Mouse (Mus musculus) MEL-GATA-1-ER (cell line): ENCODE data around the gene Trim2.

Experiments
- DNase-seq: peaks from one replicate; pipeline ENCODE4 v3.0.0-alpha.2; 2012; ENCODE audit warnings: low read depth; ENCODE audit errors: extremely low read depth

The Trim2 gene

DNA sequence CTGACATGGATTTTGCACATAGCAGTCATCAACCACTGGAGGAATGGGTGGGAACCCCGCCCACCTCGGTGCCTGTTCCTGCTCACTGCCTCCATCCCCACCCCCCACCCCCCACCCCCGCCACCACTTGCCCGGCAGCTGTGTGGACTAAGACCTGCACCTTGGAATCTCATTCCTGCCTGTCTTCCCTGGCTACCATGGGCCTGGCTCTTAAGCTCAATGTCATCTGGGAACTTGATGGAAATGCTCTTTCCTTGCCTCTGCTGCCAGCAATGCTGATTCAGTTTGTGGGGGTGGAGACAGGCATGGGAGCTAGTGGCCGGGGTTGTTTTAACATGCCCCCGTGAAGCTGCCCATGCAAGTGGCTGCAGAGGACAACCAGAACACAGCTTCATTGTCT lies 17.3 kb upstream of the Trim2 start:
- DNase-seq = no peak

DNA sequence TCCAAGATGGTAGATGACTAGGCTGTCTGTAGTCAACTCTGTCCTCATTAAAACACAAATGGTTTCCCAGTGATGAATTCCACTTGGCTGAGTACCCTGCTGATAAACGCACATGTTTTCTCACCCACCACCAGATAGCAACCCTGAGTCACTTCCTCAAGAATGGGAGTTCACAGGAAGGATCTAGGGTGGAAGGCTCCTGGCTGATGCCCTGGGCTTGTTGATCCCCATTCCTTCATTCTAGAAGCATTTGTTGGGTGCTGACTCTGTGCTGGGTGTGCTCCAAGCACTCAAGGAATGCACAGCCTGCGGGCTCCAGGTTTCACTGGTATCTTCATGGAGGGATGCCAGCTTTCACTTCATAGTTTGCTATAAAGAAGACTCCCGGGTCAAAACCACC lies 12.8 kb upstream of the Trim2 start:
- DNase-seq = peak; percentile 86

DNA sequence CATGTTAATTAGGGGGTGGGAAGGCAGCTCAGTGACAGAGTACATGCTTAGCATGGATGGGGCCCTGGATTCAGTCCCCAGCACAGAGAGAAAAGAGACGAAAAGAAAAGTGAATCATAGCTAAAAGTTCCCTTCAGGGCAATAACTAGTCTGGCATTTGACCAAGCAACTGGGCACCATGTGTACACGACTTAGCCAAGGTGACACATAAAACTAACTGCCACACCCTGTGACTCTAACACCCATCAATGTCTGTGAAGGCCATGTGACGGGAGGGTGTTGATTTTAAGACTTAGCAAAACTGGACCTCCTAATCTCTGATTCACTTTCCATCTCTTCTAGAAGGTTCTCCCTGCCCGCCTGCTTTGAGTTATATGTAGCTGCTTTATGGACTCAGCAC lies 12.2 kb upstream of the Trim2 start:
- DNase-seq = no peak

DNA sequence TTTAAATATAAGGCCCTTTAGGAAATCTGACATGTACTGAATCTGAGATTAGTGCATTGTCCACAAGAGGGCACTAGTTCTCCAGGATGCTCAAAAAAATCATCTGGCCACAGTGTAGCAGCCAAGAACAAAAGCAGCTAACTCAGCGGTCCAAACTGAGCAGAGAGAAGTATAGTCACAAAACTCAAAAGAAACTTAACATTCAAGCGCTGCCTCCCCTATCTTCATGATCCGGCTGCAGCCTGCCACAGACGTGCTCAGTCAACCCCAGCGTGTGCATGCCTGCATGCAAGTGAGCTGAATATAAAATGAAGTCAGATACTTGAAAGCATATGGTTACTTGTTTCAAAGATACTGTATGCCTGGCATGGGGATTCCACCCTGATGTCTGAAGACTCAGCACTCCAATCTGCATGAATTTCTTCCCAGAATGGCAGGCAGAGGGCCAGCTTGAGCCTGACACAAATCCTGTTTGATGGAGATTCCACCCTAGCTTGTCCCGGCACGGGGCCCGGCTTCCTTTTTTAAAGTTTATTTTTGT lies 8.0 kb upstream of the Trim2 start:
- peak; percentile 95 for DNase-seq

DNA sequence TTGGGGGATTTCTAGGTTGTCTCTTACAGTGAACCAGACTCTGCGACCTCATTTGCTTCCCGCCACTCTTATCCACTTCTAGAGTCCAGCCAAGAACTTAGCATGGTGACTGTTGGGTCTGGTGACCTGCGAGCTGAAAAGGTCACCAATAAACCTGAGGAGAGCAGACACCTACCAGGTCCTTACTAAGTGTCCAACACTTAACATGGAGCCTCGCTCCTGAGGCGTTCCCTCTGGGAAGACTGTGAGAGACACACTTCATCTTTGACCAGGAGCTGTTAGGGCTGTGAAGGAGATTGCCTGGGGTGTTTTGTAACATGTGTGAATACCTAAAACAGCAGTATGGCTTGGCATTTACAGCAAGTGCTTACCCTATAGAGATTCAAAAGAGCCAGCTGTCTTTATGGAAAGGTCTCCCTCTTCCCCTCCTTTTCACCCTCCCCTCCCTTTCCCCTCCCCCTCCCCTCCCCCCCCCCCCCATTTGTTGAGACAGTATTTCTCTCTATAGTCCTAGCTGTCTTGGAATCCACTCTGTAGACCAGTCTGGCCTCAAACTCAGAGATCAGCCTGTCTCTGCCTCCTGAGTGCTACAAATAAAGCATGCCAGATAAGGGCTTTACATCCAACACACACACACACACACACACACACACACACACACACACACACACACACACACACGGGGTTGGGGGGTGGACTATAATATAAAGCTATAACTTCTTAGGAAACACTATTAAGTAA lies 7.3 kb upstream of the Trim2 start:
- no peak for DNase-seq

DNA sequence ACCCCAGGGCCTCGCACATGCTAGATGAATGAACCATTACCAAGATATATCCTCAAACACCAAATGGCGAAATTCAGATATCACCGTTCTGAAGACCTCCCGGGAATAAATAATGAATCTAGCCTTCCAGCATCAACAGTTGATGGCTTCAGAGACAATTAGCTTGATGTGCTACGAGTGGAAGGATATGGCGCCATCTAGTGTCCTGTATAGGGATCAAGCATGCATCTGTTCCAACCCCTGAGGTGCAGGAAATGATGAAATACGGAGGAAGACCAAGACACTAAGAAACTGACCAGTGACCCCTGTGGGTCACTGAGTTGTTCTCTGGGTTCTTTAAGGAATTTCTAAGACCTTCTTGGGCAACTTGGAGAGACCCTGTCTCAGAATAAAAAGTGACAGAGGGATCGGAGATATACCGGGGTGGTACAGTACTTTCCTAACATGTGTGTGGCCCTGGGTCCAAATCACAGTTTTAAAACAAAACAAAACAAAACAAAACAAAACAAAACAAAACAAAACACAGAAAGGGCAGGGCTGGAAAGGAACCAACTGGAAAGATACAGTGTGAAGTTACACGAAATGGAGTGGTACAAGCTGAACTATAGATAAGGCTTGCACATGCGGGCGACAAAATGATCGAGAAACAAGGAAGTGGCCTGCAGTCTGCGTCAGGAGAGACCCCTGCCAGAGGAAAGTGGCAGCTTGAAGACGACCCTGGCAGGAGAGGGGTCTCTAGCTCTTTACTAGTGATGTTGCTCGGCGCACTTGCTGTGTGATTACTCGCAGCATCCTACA lies 6.5 kb upstream of the Trim2 start:
- DNase-seq = peak; percentile 87

DNA sequence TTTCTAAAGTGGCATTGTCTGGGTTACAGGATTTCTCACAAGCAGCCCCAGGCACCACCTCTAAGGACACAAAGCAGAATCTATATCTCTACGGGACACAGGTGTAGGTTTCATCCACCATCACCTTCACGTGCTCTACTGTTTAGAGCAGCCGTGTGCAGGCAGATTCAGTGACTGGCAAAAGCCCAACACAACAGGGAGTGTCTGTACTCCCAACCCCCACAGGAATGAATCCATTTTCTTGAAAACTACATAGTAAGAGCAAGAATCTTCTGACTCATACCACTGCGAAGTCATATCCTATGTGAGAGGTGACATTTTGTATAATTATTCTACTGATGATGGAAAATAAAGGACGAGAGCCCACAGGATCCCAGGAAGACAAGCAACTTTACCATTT lies 5.6 kb upstream of the Trim2 start:
- no peak for DNase-seq

DNA sequence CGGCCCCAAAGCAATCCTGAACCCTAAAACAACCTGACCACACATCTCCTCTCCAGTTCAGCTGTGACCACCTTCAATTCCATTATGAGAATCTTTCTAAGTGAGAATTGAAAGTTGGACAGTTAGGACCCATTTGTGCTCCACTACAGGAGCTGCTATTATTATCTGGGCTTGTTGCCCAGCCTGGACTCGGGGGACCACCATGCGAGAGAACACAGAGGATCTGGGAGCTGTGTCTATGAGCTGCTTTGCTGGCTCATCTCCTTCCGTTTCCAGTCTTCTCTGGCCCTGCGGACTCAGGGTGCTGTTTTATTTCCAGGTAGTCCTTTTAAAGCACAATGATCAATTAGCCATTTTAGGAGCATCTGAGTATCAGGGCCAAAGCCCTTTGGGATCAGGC lies 839 bp upstream of the Trim2 start:
- no peak for DNase-seq

DNA sequence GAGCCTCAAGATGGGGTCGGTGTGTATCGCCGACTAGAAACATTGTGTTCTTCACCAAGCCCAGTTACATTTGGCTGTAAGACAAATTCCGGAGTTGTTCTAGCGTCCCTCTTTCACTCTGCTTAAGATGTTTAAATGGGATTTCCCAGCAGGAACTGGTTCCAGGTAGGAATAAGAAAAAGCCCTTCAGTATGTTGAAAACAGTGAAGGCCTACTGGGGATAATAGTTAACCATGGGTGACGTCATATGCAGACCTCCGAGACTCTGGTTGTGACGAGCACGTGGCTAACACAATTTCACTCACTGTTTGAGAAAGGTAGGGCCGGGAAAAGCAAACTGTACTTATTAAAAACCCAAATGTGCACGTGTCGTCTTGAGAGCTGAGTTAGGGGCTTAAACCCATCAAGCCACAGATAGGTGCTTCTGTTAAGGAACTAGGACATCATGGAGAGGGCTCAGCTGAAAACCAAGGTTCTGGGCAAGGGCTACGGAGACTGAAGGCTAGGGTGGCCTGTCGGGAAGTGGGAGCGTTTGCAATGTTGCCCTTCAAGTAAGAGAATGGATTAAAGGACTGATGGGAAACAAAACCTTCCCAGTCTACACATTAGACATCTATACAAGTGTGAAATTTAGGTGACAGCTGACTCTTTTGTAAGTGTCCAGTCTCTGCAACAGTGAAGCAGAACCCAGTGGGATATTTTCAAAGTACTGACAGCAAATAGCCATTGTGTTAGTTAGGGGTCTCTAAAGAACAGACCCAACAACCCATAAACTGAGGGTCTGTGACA lies 761 bp downstream of the Trim2 start:
- no peak for DNase-seq

DNA sequence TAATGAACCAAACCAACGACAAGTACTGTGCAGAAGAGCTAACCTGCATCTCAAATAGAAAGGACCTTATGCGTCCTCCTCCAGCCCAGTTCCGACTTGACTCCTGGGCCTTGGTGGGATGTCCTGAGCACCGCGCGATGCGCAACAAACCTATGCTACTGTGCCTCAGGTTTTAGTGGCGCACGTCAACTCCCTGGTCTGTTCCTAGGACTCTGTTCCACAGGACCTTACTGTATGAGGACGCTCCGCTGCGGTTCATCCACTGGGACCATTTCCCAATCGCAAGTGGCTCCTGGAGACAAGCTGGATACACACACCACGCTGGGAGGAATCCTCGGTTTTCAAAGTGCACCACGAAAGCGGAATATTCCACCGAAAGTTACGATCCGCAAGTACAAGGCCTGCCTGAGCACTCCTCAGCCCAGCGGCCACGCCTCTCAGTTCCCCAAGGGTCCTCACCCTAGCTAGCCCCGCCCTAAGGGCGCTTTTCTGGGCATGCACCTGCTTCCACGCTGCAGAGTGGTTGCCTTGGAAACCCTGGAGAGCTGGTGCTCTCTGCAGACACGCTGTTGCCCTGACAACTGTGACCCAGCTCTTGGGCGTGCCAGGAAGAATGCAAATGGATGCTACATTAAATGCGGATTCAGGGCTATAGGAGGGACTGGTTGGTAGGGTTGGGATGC lies 1.5 kb downstream of the Trim2 start:
- DNase-seq = no peak

DNA sequence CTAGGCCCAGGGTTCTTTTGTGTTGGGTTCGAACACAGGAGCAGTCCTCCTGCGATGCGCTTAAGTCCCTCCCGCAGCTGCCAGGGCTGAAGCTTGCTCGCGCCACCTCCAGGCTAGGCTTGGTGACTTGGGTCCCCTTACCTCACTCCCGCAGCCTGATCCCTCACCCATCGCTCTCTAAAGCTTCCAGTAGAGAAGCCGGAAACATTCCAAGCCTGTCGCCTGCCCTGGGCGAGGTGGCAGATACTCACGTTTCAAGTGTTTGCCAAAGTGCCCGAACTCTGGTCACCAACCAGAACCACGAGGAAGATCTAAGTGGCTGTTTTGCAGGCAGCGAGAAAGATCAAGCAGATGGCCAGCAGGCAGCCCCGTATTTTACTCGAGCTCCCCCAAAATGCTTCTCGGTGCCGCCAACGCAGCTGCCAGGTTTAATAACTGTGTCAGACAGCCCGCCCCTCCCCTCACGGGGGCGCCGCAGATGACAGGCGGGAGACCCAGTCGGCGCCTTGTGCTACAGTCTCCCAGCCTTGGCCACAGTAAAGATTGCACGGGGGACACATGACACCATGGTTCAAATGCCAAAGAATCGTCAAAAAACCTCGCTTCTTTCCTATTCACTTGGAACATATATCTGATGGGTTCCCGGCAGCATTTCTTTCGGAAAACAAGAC lies 2.2 kb downstream of the Trim2 start:
- DNase-seq = no peak

DNA sequence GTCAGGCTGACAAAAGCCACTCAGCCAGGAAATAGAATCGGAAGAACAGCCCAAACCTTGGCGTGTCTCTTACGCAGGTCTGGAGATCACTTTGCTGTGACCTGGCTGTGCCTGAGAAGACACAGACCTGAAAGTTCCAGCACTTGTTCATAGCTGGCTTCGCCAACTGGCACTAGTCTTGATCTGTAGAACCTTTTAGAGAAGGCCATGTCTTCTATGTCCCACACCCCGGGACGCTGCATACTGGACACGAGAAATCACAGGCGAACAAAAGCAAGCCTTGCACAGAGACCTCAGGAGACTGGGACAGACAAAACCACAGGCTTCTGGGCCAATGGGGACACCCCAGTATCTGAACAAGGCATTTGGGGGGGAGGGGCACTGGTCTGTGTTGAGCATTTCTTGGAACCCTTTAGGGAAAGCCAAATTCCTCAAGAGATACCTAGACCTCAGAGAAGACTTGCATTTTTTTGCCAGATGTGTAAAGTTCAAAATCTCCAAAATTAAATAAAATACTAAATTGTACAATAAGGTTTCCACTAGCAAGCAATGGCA lies 3.2 kb downstream of the Trim2 start:
- DNase-seq = no peak

DNA sequence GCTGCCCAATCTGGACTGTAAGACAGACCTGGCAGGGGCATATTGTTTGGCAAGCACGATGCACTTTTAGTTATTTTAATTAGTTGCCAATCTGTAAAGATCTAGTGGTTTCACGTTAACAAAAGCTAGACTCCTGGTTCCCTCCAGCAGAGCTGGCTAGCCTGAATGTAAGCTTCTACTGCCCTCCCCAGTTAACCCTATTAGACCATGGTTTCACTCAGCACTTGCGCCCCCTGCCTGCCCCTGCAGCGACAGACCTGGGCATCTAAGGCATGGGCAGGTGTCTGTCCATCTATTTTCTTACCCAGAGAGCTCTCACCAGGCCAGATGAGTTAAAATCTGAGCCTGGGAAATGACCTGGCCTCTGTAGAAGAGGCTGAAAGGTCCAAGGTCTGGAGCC lies 4.4 kb downstream of the Trim2 start:
- DNase-seq = no peak

DNA sequence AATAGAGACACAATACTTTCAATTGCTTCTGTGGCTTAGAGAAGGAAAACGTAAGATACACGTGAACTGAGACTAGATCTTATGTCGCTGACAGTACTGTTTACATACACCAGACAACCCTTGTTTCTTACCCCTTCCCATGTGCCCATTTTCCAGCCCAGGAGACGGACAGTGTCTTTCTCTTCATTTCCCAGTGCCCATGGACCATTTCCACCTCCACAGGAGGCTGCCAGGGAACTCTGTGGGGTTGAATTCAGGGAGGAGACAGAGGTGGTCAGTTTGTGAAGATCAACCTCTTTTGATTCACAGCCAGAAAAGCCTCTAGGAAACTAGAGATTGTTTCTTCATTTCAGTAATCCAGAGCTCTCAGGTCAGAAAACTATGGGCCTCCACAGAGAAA lies 5.0 kb downstream of the Trim2 start:
- no peak for DNase-seq

DNA sequence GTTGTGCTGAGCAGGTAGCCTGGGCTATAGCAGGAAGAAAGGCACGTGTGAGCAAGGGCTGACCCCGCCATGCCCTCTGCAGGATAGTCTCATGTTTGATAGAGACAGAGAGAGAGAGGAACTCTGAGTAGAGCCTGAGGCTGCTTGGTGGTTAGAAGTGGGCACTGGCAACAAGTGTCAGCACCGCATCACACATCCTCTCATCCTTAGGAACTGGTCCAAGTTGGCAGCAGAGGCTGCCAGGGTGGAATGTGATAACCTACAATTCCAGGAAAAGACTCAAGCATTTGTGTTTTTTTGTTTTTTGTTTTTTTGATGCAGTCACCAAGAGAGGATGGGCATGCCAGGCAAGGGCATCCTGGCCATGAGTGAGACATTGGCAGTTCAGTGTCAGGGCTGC lies 8.5 kb downstream of the Trim2 start:
- no peak for DNase-seq

DNA sequence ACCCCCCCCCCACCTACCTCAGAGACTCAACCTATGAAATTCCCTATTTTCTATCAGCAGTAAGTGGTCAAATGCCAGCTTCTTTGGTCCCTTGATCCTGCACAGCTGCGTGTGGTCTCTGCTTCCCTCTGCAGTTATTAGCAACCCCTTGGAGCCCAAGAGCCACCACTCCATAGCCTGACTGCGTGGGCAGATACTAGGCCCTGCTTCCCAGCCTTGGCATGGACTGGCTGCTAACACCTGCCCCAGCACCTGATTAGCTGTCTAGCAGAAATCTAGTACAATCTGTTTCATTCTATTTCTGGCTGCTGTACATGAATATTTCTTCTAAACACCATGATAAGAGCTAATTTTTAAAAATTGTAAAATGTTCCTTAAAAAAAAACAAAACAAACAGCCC lies 10.0 kb downstream of the Trim2 start:
- no peak for DNase-seq

DNA sequence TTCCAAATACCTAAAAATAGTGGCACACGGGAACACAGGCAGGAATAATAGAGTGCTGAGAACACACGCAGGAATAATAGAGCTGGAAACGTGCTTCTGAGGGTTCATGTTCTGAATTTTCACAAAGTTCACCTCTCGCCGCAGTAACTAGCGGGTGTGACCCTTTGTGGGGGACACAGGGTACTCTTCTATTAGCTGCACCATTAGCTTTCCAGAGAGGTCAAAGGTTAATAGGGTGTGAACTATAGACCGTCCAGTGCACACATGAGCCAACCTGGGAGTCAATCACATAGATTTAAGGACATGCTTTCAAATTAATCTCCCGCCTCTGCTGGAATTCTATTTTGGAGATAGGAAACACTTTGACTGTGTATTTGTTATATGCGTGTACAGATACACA lies 11.9 kb downstream of the Trim2 start:
- DNase-seq = no peak

DNA sequence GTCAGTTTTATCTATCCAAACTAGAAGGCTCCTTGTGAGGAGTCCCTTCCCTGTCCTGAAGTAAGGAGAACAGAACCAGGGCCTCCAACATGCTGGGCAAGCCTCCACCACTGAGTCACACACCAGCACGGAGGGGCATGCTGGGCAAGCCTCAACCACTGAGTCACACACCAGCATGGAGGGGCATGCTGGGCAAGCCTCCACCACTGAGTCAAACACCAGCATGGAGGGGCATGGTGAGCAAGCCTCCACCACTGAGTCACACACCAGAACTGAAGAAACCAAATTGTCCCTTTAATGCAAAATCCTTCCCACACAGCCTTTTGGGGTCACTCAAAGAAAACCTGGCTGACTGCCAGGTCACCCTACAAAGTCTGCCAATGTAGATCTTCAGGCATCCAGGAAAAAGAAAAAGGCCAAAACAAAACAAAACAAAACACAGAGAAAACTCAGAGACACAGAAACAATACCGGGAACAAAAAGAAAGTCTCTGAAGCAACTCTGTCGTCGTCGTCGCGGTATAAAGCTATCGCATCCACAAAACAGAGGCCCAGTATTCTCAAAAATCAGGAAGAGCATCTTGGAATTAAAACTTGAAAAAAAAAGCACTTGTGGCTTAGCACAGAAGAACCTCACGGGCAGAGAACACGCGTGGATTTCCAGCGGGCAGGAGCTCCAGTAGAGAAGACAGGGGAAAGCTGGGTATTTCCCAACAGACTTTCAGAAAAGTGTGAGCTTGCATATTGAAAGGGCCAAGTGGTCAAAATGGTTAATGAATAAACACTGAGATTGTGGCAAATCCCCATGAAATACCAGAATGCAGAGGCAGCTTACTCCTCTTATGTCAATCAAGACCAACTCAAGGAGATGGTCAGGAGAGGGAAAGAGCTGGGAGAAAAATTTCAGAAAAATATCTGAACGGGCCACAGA lies 12.7 kb downstream of the Trim2 start:
- no peak for DNase-seq

DNA sequence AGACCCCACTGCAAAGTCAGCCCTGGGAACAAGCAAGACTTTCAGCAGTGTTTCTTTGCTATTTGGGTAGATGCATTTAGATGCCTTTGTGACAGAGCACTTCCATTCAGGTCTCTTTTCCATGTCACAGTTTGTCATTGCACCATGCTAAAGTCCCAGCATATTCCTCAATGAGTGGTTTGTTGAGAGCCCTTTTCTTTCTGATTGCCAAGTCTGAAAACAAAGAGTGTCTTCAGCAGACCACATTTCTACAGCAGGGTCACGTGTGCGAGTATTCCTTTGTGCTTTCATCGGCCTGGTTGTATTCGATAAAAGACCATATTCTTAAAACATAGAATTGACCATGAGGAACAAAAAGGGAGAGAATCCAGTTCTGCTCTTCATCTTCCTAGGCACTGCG lies 14.4 kb downstream of the Trim2 start:
- DNase-seq = no peak
